Mouse (Mus musculus): Measurements from ENCODE around the gene Rexo2.

GRCm38 (mm10) chr9:48495548-48495932 lies 15.1 kb upstream of the Rexo2 start:
- TF ChIP-seq CTCF (IDR thresholded peaks at IDR 0.05) = no peak
- no peak for TF ChIP-seq POLR2A (IDR thresholded peaks at IDR 0.05; ENCODE audit: insufficient read depth, low read depth, low read length)

Data from heart, adult 2 months (tissue).